Mouse (Mus musculus) lung, adult 10 weeks (tissue): ENCODE measurements around the gene Gm20850. TPM values are rescaled to one million over a fixed set of nuclear protein-coding genes. Genes with fewer than 3 reads are reported as not detected.

Experiments used
- polyA plus RNA-seq: library from polyadenylated mRNA; stranded (reverse); fragments of 350-450 nt; fragmentation: Illumina TruSeq; extraction: RNeasy Lipid Tissue Mini Kit (QIAGEN cat#74804); gene quantifications from one replicate; pipeline ENCODE4 v1.2.3, GENCODE M21; 2014; ENCODE audit warnings: low read depth, low replicate concordance; ENCODE audit not compliant: insufficient read depth

Gene Gm20850
- not detected for polyA plus RNA-seq

DNA sequence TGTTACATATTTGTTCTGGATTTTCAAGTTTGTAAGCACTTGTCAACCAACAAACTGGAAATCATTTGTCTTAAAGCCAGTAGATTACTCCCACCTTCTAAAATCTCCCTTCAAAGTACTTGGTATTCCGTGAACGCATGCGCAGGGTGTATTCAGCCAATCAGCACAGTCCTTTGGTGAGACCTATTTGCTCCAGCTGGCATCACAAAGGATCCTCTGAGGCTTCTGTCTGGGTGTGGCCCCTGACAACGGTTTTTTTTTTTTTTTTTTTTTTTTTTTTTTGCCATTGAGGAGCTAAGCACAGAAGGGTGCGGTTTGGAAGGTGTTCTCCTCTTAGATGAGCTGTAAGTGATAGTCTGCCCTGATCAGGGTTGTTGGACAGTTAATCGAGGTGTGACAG is at the start of gene Gm20850:
Gm20850 (plus strand) TSS at position 301 of the 400 bp plus-strand sequence.

